Mouse (Mus musculus) forebrain, embryonic 13.5 days (tissue): ENCODE measurements around the gene B3galnt1. TPM values are rescaled to one million over a fixed set of nuclear protein-coding genes. Genes with fewer than 3 reads are reported as not detected.
"Not testable (repeated sequence)": the region's sequence is repeated elsewhere in the genome, so short reads cannot be mapped to it uniquely, and the experiment has no call there.

Experiments used
- ATAC-seq: fragments of 200-750 bp; cut with Nextera tagmentation; 2 replicates; pipeline ENCODE4 v1.8.0; 2017
- H3K27ac ChIP-seq: fragments of 300-500 bp; sonication (generic); 2 replicates; pipeline ENCODE4 v1.5.1; 2015; ENCODE audit warnings: inconsistent platforms, mild to moderate bottlenecking, moderate library complexity
- H3K27me3 ChIP-seq: fragments of 300-500 bp; sonication (generic); 2 replicates; pipeline ENCODE4 v1.6.1; 2015; ENCODE audit warnings: mild to moderate bottlenecking, inconsistent platforms
- H3K36me3 ChIP-seq: fragments of 300-500 bp; sonication (generic); 2 replicates; pipeline ENCODE4 v1.6.1; 2015; ENCODE audit warnings: mild to moderate bottlenecking, inconsistent platforms; ENCODE audit not compliant: poor library complexity, severe bottlenecking
- H3K4me1 ChIP-seq: fragments of 300-500 bp; sonication (generic); 2 replicates; pipeline ENCODE4 v1.6.1; 2015; ENCODE audit warnings: inconsistent platforms
- H3K4me2 ChIP-seq: fragments of 300-500 bp; sonication (generic); 2 replicates; pipeline ENCODE4 v1.6.1; 2015; ENCODE audit warnings: inconsistent platforms, mild to moderate bottlenecking, moderate library complexity
- H3K4me3 ChIP-seq: fragments of 300-500 bp; sonication (generic); 2 replicates; pipeline ENCODE4 v1.5.1; 2015; ENCODE audit warnings: mild to moderate bottlenecking, inconsistent platforms
- H3K9ac ChIP-seq: fragments of 300-500 bp; sonication (generic); 2 replicates; pipeline ENCODE4 v1.6.1; 2015; ENCODE audit warnings: mild to moderate bottlenecking, inconsistent platforms
- H3K9me3 ChIP-seq: fragments of 300-500 bp; sonication (generic); replicated peaks from 2 replicates; pipeline ENCODE4 v1.6.1; 2016; ENCODE audit warnings: inconsistent platforms
- WGBS: fragments of 180-500 bp; shearing (Covaris S2); methylation state at CpG from one replicate; pipeline ENCODE4 v1.1.7; 2015; 5-methylcytosine and 5-hydroxymethylcytosine counted together
- polyA plus RNA-seq: library from polyadenylated mRNA; unstranded; fragments of >200 nt; fragmentation: Nextera tagmentation; extraction: Ambion mirVana; gene quantifications from 2 replicates; pipeline ENCODE4 v1.2.1, GENCODE M21; 2015

B3galnt1 gene
- polyA plus RNA-seq, 1 experiment from 2014 or later: 55.6 TPM

GRCm38 (mm10) chr3:69597211-69597610 is 1.5 kb downstream of the B3galnt1 start:
- Histone ChIP-seq H3K4me2 (peak overlapping the region; percentile 75), H3K4me1 (peaks cover 42% of the 10 kb centered on the region), H3K9ac (peak overlapping the region; percentile 89), H3K4me3 (peak overlapping the region; percentile 75), H3K36me3 (0 out of 2 replicates have a peak, but pooled peaks cover 5% of the 10 kb centered on the region), H3K27me3 (no peaks in the 10 kb centered on the region), H3K9me3 (no peaks in the 10 kb centered on the region), H3K27ac (no peak overlapping the region)
- WGBS: 86% methylated on average over 6 of the region's 6 CpGs
- ATAC-seq: no peak

GRCm38 (mm10) chr3:69596116-69596515 is 2.6 kb downstream of the B3galnt1 start:
- H3K4me1 ChIP-seq: peaks cover 42% of the 10 kb centered on the region
- no peak for ATAC-seq
- no peak overlapping the region for H3K9ac ChIP-seq
- WGBS: 92% methylated on average over 3 of the region's 3 CpGs
- no peak overlapping the region for H3K4me3 ChIP-seq
- peaks cover 5% of the 10 kb centered on the region; the same call in 1 of the 2 replicates for H3K36me3 ChIP-seq
- no peaks in the 10 kb centered on the region for H3K27me3 ChIP-seq
- no peak overlapping the region for H3K4me2 ChIP-seq
- no peaks in the 10 kb centered on the region for H3K9me3 ChIP-seq
- H3K27ac ChIP-seq: no peak overlapping the region

GRCm38 (mm10) chr3:69594071-69594470 is 4.7 kb downstream of the B3galnt1 start:
- Histone ChIP-seq H3K9ac (no peak overlapping the region), H3K36me3 (peaks cover 15% of the 10 kb centered on the region), H3K27me3 (no peaks in the 10 kb centered on the region), H3K9me3 (no peaks in the 10 kb centered on the region; the same call in 1 of the 2 replicates), H3K27ac (no peak overlapping the region), H3K4me1 (peaks cover 39% of the 10 kb centered on the region), H3K4me2 (no peak overlapping the region), H3K4me3 (no peak overlapping the region)
- ATAC-seq: no peak
- WGBS: 77% methylated on average over 9 of the region's 9 CpGs

- no peaks in the 10 kb centered on the region; the same call in 1 of the 2 replicates for H3K9me3 ChIP-seq
- no peaks in the 10 kb centered on the region for H3K27me3 ChIP-seq
- ATAC-seq: no peak
- no peak overlapping the region for H3K4me2 ChIP-seq
- no peak overlapping the region for H3K4me3 ChIP-seq
- peaks cover 15% of the 10 kb centered on the region for H3K36me3 ChIP-seq
- H3K9ac ChIP-seq: no peak overlapping the region
- no peak overlapping the region for H3K27ac ChIP-seq
- H3K4me1 ChIP-seq: peaks cover 37% of the 10 kb centered on the region
- WGBS: 91% methylated on average over 8 of the region's 8 CpGs
Measured at GRCm38 (mm10) chr3:69593426-69593825, 5.3 kb downstream of the B3galnt1 start.

- Histone ChIP-seq H3K9me3 (no peaks in the 10 kb centered on the region; the same call in 1 of the 2 replicates), H3K36me3 (peaks cover 13% of the 10 kb centered on the region), H3K4me1 (0 out of 2 replicates have a peak, but pooled peaks cover 2% of the 10 kb centered on the region), H3K4me2 (no peak overlapping the region), H3K9ac (no peak overlapping the region), H3K4me3 (no peak overlapping the region), H3K27ac (no peak overlapping the region), H3K27me3 (no peaks in the 10 kb centered on the region)
- ATAC-seq: no peak
- 44% methylated on average over 10 of the region's 10 CpGs for WGBS
Measured at GRCm38 (mm10) chr3:69588101-69588760, 10.5 kb downstream of the B3galnt1 start.

- H3K27me3 ChIP-seq: no peaks in the 10 kb centered on the region
- H3K9ac ChIP-seq: no peak overlapping the region
- no peak overlapping the region for H3K4me3 ChIP-seq
- no peak overlapping the region for H3K4me2 ChIP-seq
- H3K36me3 ChIP-seq: peaks cover 15% of the 10 kb centered on the region
- no peak for ATAC-seq
- H3K4me1 ChIP-seq: 0 out of 2 replicates have a peak, but pooled peaks cover 2% of the 10 kb centered on the region
- 91% methylated on average over 1 of the region's 1 CpGs for WGBS
- H3K27ac ChIP-seq: no peak overlapping the region
- H3K9me3 ChIP-seq: no peaks in the 10 kb centered on the region
Measured at GRCm38 (mm10) chr3:69583798-69584197, 15.0 kb downstream of the B3galnt1 start.

- no peaks in the 10 kb centered on the region for H3K9me3 ChIP-seq
- no peaks in the 10 kb centered on the region for H3K27me3 ChIP-seq
- H3K4me3 ChIP-seq: no peak overlapping the region
- H3K27ac ChIP-seq: no peak overlapping the region
- H3K36me3 ChIP-seq: peaks cover 39% of the 10 kb centered on the region
- H3K4me2 ChIP-seq: no peak overlapping the region
- no peaks in the 10 kb centered on the region for H3K4me1 ChIP-seq
- no peak for ATAC-seq
- 91% methylated on average over 1 of the region's 1 CpGs for WGBS
- H3K9ac ChIP-seq: no peak overlapping the region
Measured at GRCm38 (mm10) chr3:69578791-69579190, 20.0 kb downstream of the B3galnt1 start.

- no peak for ATAC-seq
- 89% methylated on average over 3 of the region's 3 CpGs for WGBS
- Histone ChIP-seq H3K4me3 (no peak overlapping the region), H3K4me2 (no peak overlapping the region), H3K27me3 (no peaks in the 10 kb centered on the region), H3K9me3 (no peaks in the 10 kb centered on the region), H3K27ac (no peak overlapping the region), H3K36me3 (peaks cover 37% of the 10 kb centered on the region), H3K9ac (no peak overlapping the region), H3K4me1 (no peaks in the 10 kb centered on the region)
Measured at GRCm38 (mm10) chr3:69576715-69577114, 22.0 kb downstream of the B3galnt1 start.

GRCm38 (mm10) chr3:69575577-69575976 is 23.2 kb downstream of the B3galnt1 start:
- peaks cover 36% of the 10 kb centered on the region for H3K36me3 ChIP-seq
- no peak overlapping the region for H3K4me3 ChIP-seq
- H3K27me3 ChIP-seq: no peaks in the 10 kb centered on the region
- H3K27ac ChIP-seq: no peak overlapping the region
- ATAC-seq: no peak
- no peaks in the 10 kb centered on the region for H3K4me1 ChIP-seq
- H3K9ac ChIP-seq: no peak overlapping the region
- H3K9me3 ChIP-seq: no peaks in the 10 kb centered on the region
- WGBS: 95% methylated on average over 11 of the region's 11 CpGs
- no peak overlapping the region for H3K4me2 ChIP-seq

- no peak for ATAC-seq
- no peak overlapping the region for H3K9ac ChIP-seq
- 87% methylated on average over 5 of the region's 5 CpGs for WGBS
Measured at GRCm38 (mm10) chr3:69572561-69572960, 26.2 kb downstream of the B3galnt1 start.

GRCm38 (mm10) chr3:69565586-69565985 is 33.2 kb downstream of the B3galnt1 start:
- not testable (repeated sequence) for H3K9ac ChIP-seq, H3K4me1 ChIP-seq, H3K27ac ChIP-seq, H3K27me3 ChIP-seq, H3K4me2 ChIP-seq, H3K9me3 ChIP-seq, ATAC-seq, H3K4me3 ChIP-seq, H3K36me3 ChIP-seq
- WGBS: 94% methylated on average over 1 of the region's 1 CpGs

More at GRCm38 (mm10) chr3:69572561-69572960, 26.2 kb downstream of the B3galnt1 start:
- no peaks in the 10 kb centered on the region for H3K4me1 ChIP-seq
- H3K27ac ChIP-seq: no peak overlapping the region
- no peak overlapping the region for H3K4me3 ChIP-seq
- peaks cover 30% of the 10 kb centered on the region for H3K36me3 ChIP-seq
- no peaks in the 10 kb centered on the region for H3K27me3 ChIP-seq
- no peaks in the 10 kb centered on the region for H3K9me3 ChIP-seq
- H3K4me2 ChIP-seq: no peak overlapping the region

GRCm38 (mm10) chr3:69563406-69563805 is 35.4 kb downstream of the B3galnt1 start:
- no peaks in the 10 kb centered on the region for H3K27me3 ChIP-seq
- peaks cover 4% of the 10 kb centered on the region; the same call in 1 of the 2 replicates for H3K4me1 ChIP-seq
- no peaks in the 10 kb centered on the region for H3K9me3 ChIP-seq
- no peaks in the 10 kb centered on the region for H3K36me3 ChIP-seq
- no peak overlapping the region for H3K4me2 ChIP-seq
- no peak overlapping the region for H3K27ac ChIP-seq
- no peak overlapping the region for H3K4me3 ChIP-seq
- ATAC-seq: no peak
- WGBS: 85% methylated on average over 6 of the region's 6 CpGs
- no peak overlapping the region for H3K9ac ChIP-seq

- no peak overlapping the region for H3K4me2 ChIP-seq
- ATAC-seq: no peak
- H3K4me3 ChIP-seq: no peak overlapping the region
- H3K27me3 ChIP-seq: no peaks in the 10 kb centered on the region
- H3K36me3 ChIP-seq: no peaks in the 10 kb centered on the region
- no peaks in the 10 kb centered on the region for H3K9me3 ChIP-seq
- H3K4me1 ChIP-seq: peaks cover 7% of the 10 kb centered on the region; the same call in 1 of the 2 replicates
- no peak overlapping the region for H3K27ac ChIP-seq
- H3K9ac ChIP-seq: no peak overlapping the region
- 75% methylated on average over 5 of the region's 5 CpGs for WGBS
Measured at GRCm38 (mm10) chr3:69561686-69562085, 37.1 kb downstream of the B3galnt1 start.
